ENCODE assay signal across 10 mouse cellular contexts in genomic region chr6:22968073-22968472, GRCm38 (mm10).
DNase-seq lines count a peak whose midpoint lies in the region; ATAC-seq and TF ChIP-seq lines count a peak whose summit lies in the region.
"Had no signal": no experiment of that assay in that cellular context is flagged by ENCODE, and none has a peak within 500 bp of the region (broad histone marks: within the 10 kb centered on the region; RNA-seq: fewer than 3 reads in every experiment).

No protein-coding gene starts in this region.

- WGBS in liver, embryonic 14.5 days (ENCODE audit: insufficient replicate concordance): 43% methylated on average over 2 of the region's 2 CpGs
- 50% methylated on average over 2 of the region's 2 CpGs for WGBS in liver, embryonic 11.5 days

- no peak overlapping the region for H3K4me3 ChIP-seq in liver, embryonic 14.5 days (ENCODE audit: insufficient read depth in 1 of 2, low read depth in 2 of 2, low read length in 2 of 2)
- H3K4me3 ChIP-seq in liver, embryonic 11.5 days (ENCODE audit: low read depth, low read length): no peak overlapping the region
- H3K4me3 ChIP-seq: erythroblast, embryonic 14.5 days had no signal

- H3K27ac ChIP-seq in liver, embryonic 14.5 days: no peak overlapping the region
- H3K27ac ChIP-seq in liver, embryonic 11.5 days (ENCODE audit: low read depth, low read length): no peak overlapping the region

- no peak for ATAC-seq in liver, embryonic 14.5 days (ENCODE audit: insufficient read depth)
- no peak for ATAC-seq in liver, embryonic 11.5 days (replicated peaks; ENCODE audit: low FRiP score)

- no peaks in the 10 kb centered on the region for H3K4me1 ChIP-seq in liver, embryonic 14.5 days (replicated peaks; ENCODE audit: control insufficient read depth in 2 of 2, insufficient read depth in 2 of 2, low read length in 1 of 2)
- H3K4me1 ChIP-seq in liver, embryonic 11.5 days (replicated peaks; ENCODE audit: control insufficient read depth, insufficient read depth, low read length): no peaks in the 10 kb centered on the region

- no peaks in the 10 kb centered on the region for H3K9me3 ChIP-seq in liver, embryonic 14.5 days (ENCODE audit: control insufficient read depth, low read length)
- no peaks in the 10 kb centered on the region for H3K9me3 ChIP-seq in liver, embryonic 11.5 days (ENCODE audit: control insufficient read depth, low read length)

- H3K27me3 ChIP-seq in liver, embryonic 14.5 days (ENCODE audit: control insufficient read depth, insufficient read depth, low read length): no peaks in the 10 kb centered on the region
- H3K27me3 ChIP-seq in liver, embryonic 11.5 days (replicated peaks; ENCODE audit: control insufficient read depth, insufficient read depth, low read length): no peaks in the 10 kb centered on the region

- no peak overlapping the region for H3K9ac ChIP-seq in liver, embryonic 14.5 days (replicated peaks)
- H3K9ac ChIP-seq in liver, embryonic 11.5 days (ENCODE audit: low read depth, low read length): no peak overlapping the region

- no peak for TF ChIP-seq POLR2A in brain, embryonic 14.5 days (IDR thresholded peaks at IDR 0.05; ENCODE audit: borderline replicate concordance, extremely low read depth, insufficient read depth, insufficient read length, poor library complexity, severe bottlenecking)

- TF ChIP-seq CTCF in liver, embryonic 14.5 days (IDR thresholded peaks at IDR 0.05; ENCODE audit: low read depth): peak; percentile 30; the same call in 1 of the 2 replicates
- TF ChIP-seq CTCF in brain, embryonic 14.5 days (IDR thresholded peaks at IDR 0.05; ENCODE audit: borderline replicate concordance, extremely low read depth, insufficient read depth, insufficient read length): peak; percentile 40; the same call in 1 of the 2 replicates

- TF ChIP-seq EP300 in liver, embryonic 14.5 days (IDR thresholded peaks at IDR 0.05; ENCODE audit: low read depth): no peak

- H3K36me3 ChIP-seq in liver, embryonic 14.5 days (replicated peaks; ENCODE audit: control insufficient read depth, insufficient read depth, low read depth): no peaks in the 10 kb centered on the region
- H3K36me3 ChIP-seq in liver, embryonic 11.5 days (ENCODE audit: control insufficient read depth, insufficient read depth, low read length): no peaks in the 10 kb centered on the region

- DNase-seq in cerebellum, postnatal 10 days: peak; percentile 49 to 67
- no peak for DNase-seq in cerebellum, adult 11 months
- no peak for DNase-seq in liver, embryonic 14.5 days (ENCODE audit: low read depth in 3 of 3, low spot score in 3 of 3)
- DNase-seq in liver, embryonic 11.5 days (ENCODE audit: low spot score): no peak
- peak; percentile 77 for DNase-seq in brain, embryonic 14.5 days (ENCODE audit: low read depth)
- DNase-seq in mesoderm, embryonic 11.5 days (ENCODE audit: low read depth, low spot score): peak; percentile 36
- no peak for DNase-seq in layer of hippocampus, adult 8-10 months (ENCODE audit: low spot score in 2 of 2)
- no peak for DNase-seq in left cerebral cortex, adult 18-20 months (ENCODE audit: low spot score in 2 of 2)
- DNase-seq: spleen, adult 18-20 months had no signal

- no peak overlapping the region for H3K4me2 ChIP-seq in liver, embryonic 14.5 days (ENCODE audit: low read depth)
- no peak overlapping the region for H3K4me2 ChIP-seq in liver, embryonic 11.5 days

Comparison
In these comparisons a context has a peak if more than half of its experiments do, and no peak if none do; other contexts are left out.
1. DNase-seq: peak in cerebellum, postnatal 10 days (2 of 2), brain, embryonic 14.5 days (single experiment) and mesoderm, embryonic 11.5 days (single experiment); none in cerebellum, adult 11 months (single experiment), liver, embryonic 14.5 days (0 of 3), liver, embryonic 11.5 days (single experiment), layer of hippocampus, adult 8-10 months (0 of 2) and left cerebral cortex, adult 18-20 months (0 of 2).